Comparison of ENCODE assay signal across 8 mouse cellular contexts in genomic region chrX:136741651-136742201, GRCm38 (mm10). TPM values are rescaled to one million over a fixed set of nuclear protein-coding genes. Genes with fewer than 3 reads are reported as not detected.
DNase-seq lines count a peak whose midpoint lies in the region; ATAC-seq and TF ChIP-seq lines count a peak whose summit lies in the region.

No protein-coding gene starts in this region.

- 25% methylated on average over 24 of the region's 46 CpGs for WGBS in embryonic facial prominence, embryonic 14.5 days
- WGBS in heart, embryonic 12.5 days = 24% methylated on average over 44 of the region's 46 CpGs
- 31% methylated on average over 39 of the region's 46 CpGs for WGBS in liver, postnatal 0 days (ENCODE audit: insufficient replicate concordance)
- WGBS in neural tube, embryonic 15.5 days = 20% methylated on average over 46 of the region's 46 CpGs

- TF ChIP-seq EP300 in liver, postnatal 0 days (IDR thresholded peaks at IDR 0.05; ENCODE audit: low read depth) = peak; percentile 64; the same call in 1 of the 2 replicates

- peak overlapping the region; percentile 59 for H3K4me3 ChIP-seq in embryonic facial prominence, embryonic 14.5 days (ENCODE audit: low read depth, low read length)
- peak overlapping the region; percentile 52 for H3K4me3 ChIP-seq in heart, embryonic 12.5 days
- peak overlapping the region; percentile 65 for H3K4me3 ChIP-seq in liver, postnatal 0 days (ENCODE audit: low read depth, low read length)
- peak overlapping the region; percentile 53 for H3K4me3 ChIP-seq in neural tube, embryonic 15.5 days (replicated peaks)

- DNase-seq in 3T3-L1 (ENCODE audit: low read depth, low spot score) = peak; percentile 70
- peak; percentile 88 for DNase-seq in adrenal gland, postnatal 10 days
- peak; percentile 88 for DNase-seq in embryonic facial prominence, embryonic 14.5 days (ENCODE audit: low spot score)
- DNase-seq in kidney, postnatal 14 days = peak; percentile 83
- peak; percentile 90 for DNase-seq in liver, postnatal 0 days
- DNase-seq in testis, postnatal 14 days (ENCODE audit: low spot score) = peak; percentile 80

- peak overlapping the region; percentile 58 for H3K4me2 ChIP-seq in embryonic facial prominence, embryonic 14.5 days (ENCODE audit: low read depth, low read length)
- peak overlapping the region; percentile 64 for H3K4me2 ChIP-seq in heart, embryonic 12.5 days
- peak overlapping the region; percentile 72 for H3K4me2 ChIP-seq in liver, postnatal 0 days (ENCODE audit: low read depth, low read length)
- H3K4me2 ChIP-seq in neural tube, embryonic 15.5 days = peak overlapping the region; percentile 58

- ATAC-seq in embryonic facial prominence, embryonic 14.5 days (ENCODE audit: low read depth) = peak; percentile 77
- ATAC-seq in heart, embryonic 12.5 days (ENCODE audit: insufficient number of reproducible peaks, low FRiP score) = peak; percentile 87
- peak; percentile 55 for ATAC-seq in liver, postnatal 0 days
- peak; percentile 89 for ATAC-seq in neural tube, embryonic 15.5 days (ENCODE audit: low FRiP score)

- H3K27me3 ChIP-seq in embryonic facial prominence, embryonic 14.5 days (replicated peaks; ENCODE audit: control insufficient read depth, insufficient read depth, low read length) = no peaks in the 10 kb centered on the region
- H3K27me3 ChIP-seq in heart, embryonic 12.5 days (replicated peaks) = no peaks in the 10 kb centered on the region
- H3K27me3 ChIP-seq in liver, postnatal 0 days (ENCODE audit: insufficient read depth, low read length) = no peaks in the 10 kb centered on the region
- no peaks in the 10 kb centered on the region for H3K27me3 ChIP-seq in neural tube, embryonic 15.5 days (replicated peaks)

- peak overlapping the region; percentile 93 for H3K27ac ChIP-seq in embryonic facial prominence, embryonic 14.5 days (replicated peaks; ENCODE audit: low read depth, low read length)
- H3K27ac ChIP-seq in heart, embryonic 12.5 days (ENCODE audit: poor library complexity, severe bottlenecking) = peak overlapping the region; percentile 91
- peak overlapping the region; percentile 88 for H3K27ac ChIP-seq in liver, postnatal 0 days (ENCODE audit: low read depth)
- peak overlapping the region; percentile 94 for H3K27ac ChIP-seq in neural tube, embryonic 15.5 days (replicated peaks)

- peaks cover 4% of the 10 kb centered on the region; the same call in 1 of the 2 replicates for H3K4me1 ChIP-seq in embryonic facial prominence, embryonic 14.5 days (ENCODE audit: control insufficient read depth, insufficient read depth, low read length)
- no peaks in the 10 kb centered on the region for H3K4me1 ChIP-seq in heart, embryonic 12.5 days (replicated peaks)
- H3K4me1 ChIP-seq in liver, postnatal 0 days (ENCODE audit: insufficient read depth) = no peaks in the 10 kb centered on the region
- peaks cover 3% of the 10 kb centered on the region for H3K4me1 ChIP-seq in neural tube, embryonic 15.5 days

- H3K9ac ChIP-seq in embryonic facial prominence, embryonic 14.5 days (ENCODE audit: low read depth, low read length) = peak overlapping the region; percentile 70
- H3K9ac ChIP-seq in heart, embryonic 12.5 days = peak overlapping the region; percentile 81
- H3K9ac ChIP-seq in liver, postnatal 0 days (replicated peaks) = peak overlapping the region; percentile 63
- peak overlapping the region; percentile 46 for H3K9ac ChIP-seq in neural tube, embryonic 15.5 days (replicated peaks)

- TF ChIP-seq CTCF in liver, postnatal 0 days (IDR thresholded peaks at IDR 0.05; ENCODE audit: low read depth) = no peak

- no peaks in the 10 kb centered on the region for H3K9me3 ChIP-seq in embryonic facial prominence, embryonic 14.5 days (ENCODE audit: control insufficient read depth, low read length)
- H3K9me3 ChIP-seq in heart, embryonic 12.5 days (replicated peaks) = no peaks in the 10 kb centered on the region
- no peaks in the 10 kb centered on the region for H3K9me3 ChIP-seq in liver, postnatal 0 days (ENCODE audit: low read length)
- no peaks in the 10 kb centered on the region for H3K9me3 ChIP-seq in neural tube, embryonic 15.5 days (replicated peaks)

- peaks cover 9% of the 10 kb centered on the region for H3K36me3 ChIP-seq in embryonic facial prominence, embryonic 14.5 days (ENCODE audit: control insufficient read depth, insufficient read depth, low read length)
- H3K36me3 ChIP-seq in heart, embryonic 12.5 days = peaks cover 6% of the 10 kb centered on the region; the same call in 1 of the 2 replicates
- no peaks in the 10 kb centered on the region; the same call in 1 of the 2 replicates for H3K36me3 ChIP-seq in liver, postnatal 0 days (replicated peaks; ENCODE audit: insufficient read depth, low read length)
- H3K36me3 ChIP-seq in neural tube, embryonic 15.5 days = no peaks in the 10 kb centered on the region

RNA-seq across cellular contexts. Expression of gene Morf4l2, which starts 1.8 kb away (rescaled TPM):
- total RNA-seq in adrenal gland, postnatal 10 days (2021) = 100 to 1,000 TPM; 226 to 278 TPM
- polyA plus RNA-seq in embryonic facial prominence, embryonic 14.5 days (2014; fragmentation: Nextera tagmentation; extraction: Ambion mirVana) = 655 and 681 TPM in 2 replicates
- 403 and 424 TPM in 2 replicates for polyA plus RNA-seq in heart, embryonic 12.5 days (2016; fragmentation: Nextera tagmentation; extraction: Ambion mirVana)
- 150 and 163 TPM in 2 replicates for polyA plus RNA-seq in liver, postnatal 0 days (2015; fragmentation: Nextera tagmentation; extraction: Ambion mirVana)
- 509 and 511 TPM in 2 replicates for polyA plus RNA-seq in neural tube, embryonic 15.5 days (2015; fragmentation: Nextera tagmentation; extraction: Ambion mirVana)

RNA-seq across cellular contexts. Expression of gene Tceal1, which starts 33.9 kb away (rescaled TPM):
- total RNA-seq in adrenal gland, postnatal 10 days (2021) = 1 to 10 TPM; 6.4 to 6.9 TPM
- 16.4 and 17.4 TPM in 2 replicates for polyA plus RNA-seq in embryonic facial prominence, embryonic 14.5 days (2014; fragmentation: Nextera tagmentation; extraction: Ambion mirVana)
- polyA plus RNA-seq in heart, embryonic 12.5 days (2016; fragmentation: Nextera tagmentation; extraction: Ambion mirVana) = 8.7 and 9.3 TPM in 2 replicates
- 0.96 and 0.97 TPM in 2 replicates for polyA plus RNA-seq in liver, postnatal 0 days (2015; fragmentation: Nextera tagmentation; extraction: Ambion mirVana)
- polyA plus RNA-seq in neural tube, embryonic 15.5 days (2015; fragmentation: Nextera tagmentation; extraction: Ambion mirVana) = 21.4 and 25.9 TPM in 2 replicates

RNA-seq across cellular contexts. Expression of gene Glra4, which starts 38.2 kb away (rescaled TPM):
- total RNA-seq in adrenal gland, postnatal 10 days (2021) = not detected
- polyA plus RNA-seq in embryonic facial prominence, embryonic 14.5 days (2014; fragmentation: Nextera tagmentation; extraction: Ambion mirVana) = 0.17 and 0.18 TPM in 2 replicates
- not detected in 2 replicates for polyA plus RNA-seq in heart, embryonic 12.5 days (2016; fragmentation: Nextera tagmentation; extraction: Ambion mirVana)
- not detected in 2 replicates for polyA plus RNA-seq in liver, postnatal 0 days (2015; fragmentation: Nextera tagmentation; extraction: Ambion mirVana)
- polyA plus RNA-seq in neural tube, embryonic 15.5 days (2015; fragmentation: Nextera tagmentation; extraction: Ambion mirVana) = not detected in 2 replicates

Comparison
In these comparisons a context has a peak if more than half of its experiments do, and no peak if none do; other contexts are left out.
1. Peak in every context shown above with its lines: DNase-seq, ATAC-seq, H3K4me3 ChIP-seq and H3K27ac ChIP-seq.